Mouse (Mus musculus): ENCODE measurements around the gene Vmn2r35. TPM values are rescaled to one million over a fixed set of nuclear protein-coding genes. Genes with fewer than 3 reads are reported as not detected.
"Not testable (repeated sequence)": the region's sequence is repeated elsewhere in the genome, so short reads cannot be mapped to it uniquely, and the experiment has no call there.

The Vmn2r35 gene
- not detected in 2 replicates for polyA plus RNA-seq (2015; fragmentation: Nextera tagmentation; extraction: Ambion mirVana)

DNA sequence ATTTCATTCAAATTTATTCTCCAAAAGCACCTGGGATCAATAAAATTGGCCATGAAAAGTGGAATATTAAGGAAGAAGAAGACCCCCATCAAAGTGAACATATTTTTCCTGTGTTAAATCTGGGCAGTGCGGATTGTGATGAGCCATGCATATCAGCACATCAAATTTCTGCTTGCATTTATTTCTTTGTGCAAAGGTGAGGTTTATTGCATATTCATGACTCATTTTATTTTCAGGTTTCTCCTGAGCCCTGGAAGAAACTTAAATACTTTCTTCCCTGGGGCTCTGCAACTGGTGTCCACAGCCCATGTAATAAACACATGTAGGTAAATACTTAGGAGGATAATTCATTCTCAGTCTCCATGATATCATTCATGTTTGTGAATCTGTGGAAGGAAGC is at the start of gene Vmn2r35:
Gene Vmn2r35 (minus strand): TSS at position 101 of the 400 bp plus-strand sequence.
- H3K36me3 ChIP-seq; H3K9ac ChIP-seq; H3K4me3 ChIP-seq; H3K9me3 ChIP-seq (replicated peaks); H3K27me3 ChIP-seq; H3K27ac ChIP-seq; H3K4me2 ChIP-seq; ATAC-seq (replicated peaks; ENCODE audit: insufficient number of reproducible peaks, insufficient read depth, low FRiP score, low read depth); H3K4me1 ChIP-seq (replicated peaks): not testable (repeated sequence)
- no CpG with 5 or more reads among the region's 1 CpGs for WGBS

DNA sequence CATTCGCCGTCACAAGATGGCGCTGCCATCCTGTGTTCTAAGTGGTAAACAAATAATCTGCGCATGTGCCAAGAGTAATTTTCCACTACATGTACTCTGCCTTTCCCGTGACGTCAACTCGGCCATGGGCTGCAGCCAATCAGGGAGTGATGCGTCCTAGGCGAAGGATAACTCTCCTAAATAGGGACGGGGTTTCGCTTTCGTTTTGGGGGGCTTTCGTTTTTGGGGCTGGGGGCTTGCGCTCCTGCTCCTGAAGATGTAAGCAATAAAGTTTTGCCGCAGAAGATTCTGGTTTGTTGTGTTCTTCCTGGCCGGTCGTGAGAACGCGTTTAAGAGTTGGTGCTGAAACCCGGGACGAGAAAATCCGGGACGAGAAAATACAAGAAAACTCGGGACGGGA is 25.5 kb downstream of the Vmn2r35 start:
- H3K36me3 ChIP-seq; ATAC-seq (replicated peaks; ENCODE audit: insufficient number of reproducible peaks, insufficient read depth, low FRiP score, low read depth); H3K4me2 ChIP-seq; H3K27me3 ChIP-seq; H3K9ac ChIP-seq; H3K4me3 ChIP-seq; H3K4me1 ChIP-seq (replicated peaks); H3K9me3 ChIP-seq (replicated peaks); H3K27ac ChIP-seq: not testable (repeated sequence)
- WGBS = 82% methylated on average over 8 of the region's 25 CpGs

Other genes starting within 250 kb of the Vmn2r35 start
- gene Vmn2r34, start 130.4 kb downstream of the Vmn2r35 start, polyA plus RNA-seq (2015; fragmentation: Nextera tagmentation; extraction: Ambion mirVana) = not detected in 2 replicates
- not detected in 2 replicates for gene Vmn2r36, start 82.6 kb upstream of the Vmn2r35 start, polyA plus RNA-seq (2015; fragmentation: Nextera tagmentation; extraction: Ambion mirVana)